Mouse (Mus musculus) heart, postnatal 0 days (tissue): ENCODE data around the gene Exoc4. TPM values are rescaled to one million over a fixed set of nuclear protein-coding genes. Genes with fewer than 3 reads are reported as not detected.

Experiments used
- ATAC-seq: fragments of 200-750 bp; cut with Nextera tagmentation; 2 replicates; pipeline ENCODE4 v1.8.0; 2017; ENCODE audit warnings: low read depth, moderate number of reproducible peaks, moderate library complexity; ENCODE audit not compliant: insufficient read depth
- DNase-seq: peaks from one replicate; pipeline ENCODE4 v3.0.0-alpha.2; 2016; ENCODE audit warnings: low spot score
- H3K27ac ChIP-seq: fragments of 300-500 bp; sonication (generic); 2 replicates; pipeline ENCODE4 v1.5.1; 2014; ENCODE audit warnings: low read depth, mild to moderate bottlenecking
- H3K27me3 ChIP-seq: fragments of 300-500 bp; sonication (generic); 2 replicates; pipeline ENCODE4 v1.6.1; 2014; ENCODE audit warnings: low read length, mixed read lengths; ENCODE audit not compliant: control insufficient read depth, insufficient read depth
- H3K36me3 ChIP-seq: fragments of 300-500 bp; sonication (generic); replicated peaks from 2 replicates; pipeline ENCODE4 v1.6.1; 2014; ENCODE audit warnings: low read length, mixed read lengths; ENCODE audit not compliant: control insufficient read depth, insufficient read depth
- H3K4me1 ChIP-seq: fragments of 300-500 bp; sonication (generic); 2 replicates; pipeline ENCODE4 v1.6.1; 2014; ENCODE audit warnings: antibody characterized with exemption; ENCODE audit not compliant: control insufficient read depth, insufficient read depth
- H3K4me2 ChIP-seq: fragments of 300-500 bp; sonication (generic); 2 replicates; pipeline ENCODE4 v1.6.1; 2014; ENCODE audit warnings: low read depth, mild to moderate bottlenecking, low read length, moderate library complexity
- H3K4me3 ChIP-seq: fragments of 300-500 bp; sonication (generic); 2 replicates; pipeline ENCODE4 v1.5.1; 2014; ENCODE audit warnings: low read depth, low read length
- H3K9ac ChIP-seq: fragments of 300-500 bp; sonication (generic); replicated peaks from 2 replicates; pipeline ENCODE4 v1.6.1; 2014; ENCODE audit warnings: low read depth, low read length, mixed read lengths
- H3K9me3 ChIP-seq: fragments of 300-500 bp; sonication (generic); replicated peaks from 2 replicates; pipeline ENCODE4 v1.6.1; 2016; ENCODE audit warnings: low read length; ENCODE audit not compliant: control insufficient read depth
- CTCF ChIP-seq: IDR thresholded peaks from 2 replicates; pipeline ENCODE4 v1.5.1; 2016; ENCODE audit warnings: antibody characterized with exemption, control low read depth, low read depth
- EP300 ChIP-seq: IDR thresholded peaks from 2 replicates; pipeline ENCODE4 v1.6.1; 2016; ENCODE audit warnings: antibody characterized with exemption, low read depth
- WGBS: fragments of 180-500 bp; shearing (Covaris S2); extraction: QIAGEN DNeasy Blood & Tissue Kit; methylation state at CpG from one replicate; pipeline ENCODE4 v1.1.7; 2014; 5-methylcytosine and 5-hydroxymethylcytosine counted together
- polyA plus RNA-seq: library from polyadenylated mRNA; unstranded; fragments of >200 nt; fragmentation: Nextera tagmentation; extraction: Ambion mirVana; gene quantifications from 2 replicates; pipeline ENCODE4 v1.2.1, GENCODE M21; 2015
- total RNA-seq: library from RNA; depleted of rRNA; stranded (reverse); fragments of >200 nt; gene quantifications from 2 replicates; pipeline ENCODE4 v1.2.3, GENCODE M21; 2014; ENCODE audit warnings: low replicate concordance

The Exoc4 gene
- total and polyA plus RNA-seq, 2 experiments from 2014 or later: 15.8 to 54.6 TPM

DNA sequence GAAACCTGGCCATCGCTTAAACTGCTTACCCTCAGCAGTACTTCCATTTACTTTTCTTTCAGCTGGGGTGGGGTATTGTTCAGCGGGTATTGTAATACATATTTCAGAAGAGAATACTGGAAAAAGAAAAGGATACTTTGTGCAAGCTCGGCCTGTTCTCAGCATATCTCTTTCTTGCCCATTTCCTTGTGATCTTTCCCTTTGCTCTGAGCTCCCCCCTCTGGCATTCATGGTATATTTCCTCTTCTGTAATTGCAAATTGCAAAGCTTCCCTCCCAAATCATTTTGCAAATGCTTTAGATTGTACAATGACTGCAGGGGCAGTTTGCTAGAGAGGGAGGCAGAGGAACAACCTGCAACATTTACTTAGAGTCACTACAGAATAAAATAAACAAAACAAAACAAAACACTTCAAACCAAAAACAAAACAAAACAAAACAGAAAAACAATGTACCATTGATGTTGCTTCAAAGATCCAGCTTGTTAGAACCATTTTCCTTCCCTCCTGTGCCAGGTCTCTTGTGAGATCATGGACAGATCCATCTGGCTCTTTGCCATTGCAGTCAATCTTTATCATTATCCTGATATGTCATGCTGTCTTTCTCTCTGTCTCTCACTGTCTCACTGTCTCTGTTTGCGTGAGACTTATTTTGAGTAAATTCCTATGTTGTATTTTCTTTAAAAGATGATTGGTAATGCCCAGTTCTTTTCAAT is 156.8 kb downstream of the Exoc4 start:
- Histone ChIP-seq H3K4me2 (no peak overlapping the region), H3K4me1 (no peaks in the 10 kb centered on the region; the same call in 1 of the 2 replicates), H3K9ac (no peak overlapping the region), H3K27ac (no peak overlapping the region), H3K9me3 (no peaks in the 10 kb centered on the region), H3K36me3 (no peaks in the 10 kb centered on the region), H3K4me3 (no peak overlapping the region), H3K27me3 (no peaks in the 10 kb centered on the region)
- TF ChIP-seq CTCF: peak; percentile 49
- no peak for TF ChIP-seq EP300
- ATAC-seq (no peak), DNase-seq (peak; percentile 7)
- WGBS: 63% methylated on average over 4 of the region's 4 CpGs

GRCm38 (mm10) chr6:33409586-33409985 is 160.7 kb downstream of the Exoc4 start:
- H3K9ac ChIP-seq: no peak overlapping the region
- no peaks in the 10 kb centered on the region; the same call in 1 of the 2 replicates for H3K4me1 ChIP-seq
- ATAC-seq (no peak), DNase-seq (no peak)
- H3K27ac ChIP-seq: no peak overlapping the region
- WGBS: 54% methylated on average over 3 of the region's 3 CpGs
- H3K4me3 ChIP-seq: no peak overlapping the region
- no peaks in the 10 kb centered on the region for H3K9me3 ChIP-seq
- no peak overlapping the region for H3K4me2 ChIP-seq
- no peaks in the 10 kb centered on the region for H3K27me3 ChIP-seq
- no peaks in the 10 kb centered on the region for H3K36me3 ChIP-seq
- TF ChIP-seq CTCF: no peak
- no peak for TF ChIP-seq EP300

DNA sequence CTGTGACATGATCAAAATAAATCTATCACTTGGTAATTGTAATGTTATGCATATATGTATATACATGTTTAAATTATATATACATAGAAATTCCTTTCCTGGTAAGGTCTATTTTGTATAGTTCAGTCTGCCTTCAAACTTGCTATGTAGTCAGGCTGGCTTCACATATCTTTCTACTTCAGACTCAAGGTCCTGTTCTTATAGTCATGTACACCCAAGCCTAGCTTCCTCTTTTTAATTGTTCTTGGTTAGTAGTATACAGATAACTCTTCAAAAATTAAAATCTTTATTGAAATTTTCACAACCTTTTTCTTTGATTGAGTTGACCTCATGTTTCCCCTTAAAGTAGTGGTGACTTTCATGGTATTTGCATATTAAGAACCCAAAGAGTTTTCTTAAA is 176.1 kb downstream of the Exoc4 start:
- DNase-seq: no peak

GRCm38 (mm10) chr6:33431207-33431787 is 182.4 kb downstream of the Exoc4 start:
- no peak overlapping the region for H3K4me3 ChIP-seq
- TF ChIP-seq EP300 (no peak), CTCF (no peak)
- ATAC-seq: no peak
- no peak overlapping the region for H3K9ac ChIP-seq
- H3K4me2 ChIP-seq: no peak overlapping the region
- H3K36me3 ChIP-seq: no peaks in the 10 kb centered on the region
- WGBS: 63% methylated on average over 4 of the region's 4 CpGs
- H3K27ac ChIP-seq: no peak overlapping the region
- no peaks in the 10 kb centered on the region for H3K9me3 ChIP-seq
- no peaks in the 10 kb centered on the region for H3K4me1 ChIP-seq
- H3K27me3 ChIP-seq: no peaks in the 10 kb centered on the region
- DNase-seq: no peak

More for the DNA sequence above, 176.1 kb downstream of the Exoc4 start:
- H3K4me1 ChIP-seq: no peaks in the 10 kb centered on the region
- H3K9ac ChIP-seq: no peak overlapping the region
- H3K27me3 ChIP-seq: no peaks in the 10 kb centered on the region
- no peak for ATAC-seq
- TF ChIP-seq CTCF (no peak), EP300 (no peak)
- H3K9me3 ChIP-seq: no peaks in the 10 kb centered on the region
- H3K4me2 ChIP-seq: no peak overlapping the region
- H3K4me3 ChIP-seq: no peak overlapping the region
- no peak overlapping the region for H3K27ac ChIP-seq
- no peaks in the 10 kb centered on the region for H3K36me3 ChIP-seq

DNA sequence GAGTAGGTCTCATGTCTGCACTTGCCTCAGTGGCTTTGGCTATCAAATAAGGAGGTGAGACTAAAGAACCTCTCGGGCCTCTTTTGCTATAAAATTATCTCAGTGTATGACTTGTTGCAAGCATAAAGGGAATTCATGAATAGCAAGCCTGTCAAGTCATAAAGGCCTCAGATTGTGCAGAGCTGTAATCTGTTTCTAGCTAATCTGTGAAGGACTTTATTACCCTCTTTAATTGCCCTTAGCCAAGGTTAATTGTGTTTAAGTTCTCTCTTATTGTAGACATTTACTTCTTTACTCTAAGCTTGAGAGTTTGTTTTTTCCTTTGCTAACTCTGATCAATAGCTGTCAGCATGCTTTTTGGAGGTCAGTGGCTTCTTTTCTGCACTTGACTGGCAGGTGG is 191.6 kb downstream of the Exoc4 start:
- WGBS: 58% methylated on average over 1 of the region's 1 CpGs
- no peak for ATAC-seq
- TF ChIP-seq CTCF: no peak
- no peak for TF ChIP-seq EP300

DNA sequence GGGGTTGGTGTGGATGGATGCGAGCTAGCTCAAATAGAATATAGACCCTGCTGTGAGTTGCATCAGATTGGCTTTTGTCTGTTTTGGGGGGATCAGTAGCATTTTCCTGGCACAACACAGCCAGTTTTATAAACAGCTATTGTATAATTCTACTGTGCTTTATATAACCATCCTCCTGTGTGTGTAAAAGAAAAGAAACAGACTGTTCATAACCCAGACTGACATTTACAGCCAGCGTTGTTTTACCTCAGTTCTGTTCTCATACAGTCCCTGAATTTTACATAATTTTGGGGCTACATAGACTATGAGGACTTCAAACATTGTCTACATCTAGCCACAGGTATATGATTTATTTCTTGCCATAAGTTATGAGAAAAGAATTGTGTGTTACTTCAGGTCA is 204.9 kb downstream of the Exoc4 start:
- TF ChIP-seq EP300 (no peak), CTCF (no peak)
- no peaks in the 10 kb centered on the region for H3K9me3 ChIP-seq
- no peak overlapping the region for H3K27ac ChIP-seq
- no peak overlapping the region for H3K4me2 ChIP-seq
- 89% methylated on average over 2 of the region's 2 CpGs for WGBS
- H3K27me3 ChIP-seq: no peaks in the 10 kb centered on the region
- H3K36me3 ChIP-seq: no peaks in the 10 kb centered on the region
- DNase-seq (no peak), ATAC-seq (no peak)
- no peaks in the 10 kb centered on the region for H3K4me1 ChIP-seq
- no peak overlapping the region for H3K4me3 ChIP-seq
- no peak overlapping the region for H3K9ac ChIP-seq

More for the DNA sequence above, 191.6 kb downstream of the Exoc4 start:
- no peak for DNase-seq
- no peaks in the 10 kb centered on the region for H3K9me3 ChIP-seq
- no peak overlapping the region for H3K4me3 ChIP-seq
- no peak overlapping the region for H3K9ac ChIP-seq
- H3K27me3 ChIP-seq: no peaks in the 10 kb centered on the region
- peaks cover 17% of the 10 kb centered on the region for H3K36me3 ChIP-seq
- H3K4me2 ChIP-seq: no peak overlapping the region
- no peaks in the 10 kb centered on the region for H3K4me1 ChIP-seq
- H3K27ac ChIP-seq: no peak overlapping the region
